Mouse (Mus musculus): ENCODE results near the gene Rbm20. TPM values are rescaled to one million over a fixed set of nuclear protein-coding genes. Genes with fewer than 3 reads are reported as not detected.

Rbm20 gene
- polyA plus RNA-seq, 1 experiment from 2014 or later: 0.51 TPM

DNA sequence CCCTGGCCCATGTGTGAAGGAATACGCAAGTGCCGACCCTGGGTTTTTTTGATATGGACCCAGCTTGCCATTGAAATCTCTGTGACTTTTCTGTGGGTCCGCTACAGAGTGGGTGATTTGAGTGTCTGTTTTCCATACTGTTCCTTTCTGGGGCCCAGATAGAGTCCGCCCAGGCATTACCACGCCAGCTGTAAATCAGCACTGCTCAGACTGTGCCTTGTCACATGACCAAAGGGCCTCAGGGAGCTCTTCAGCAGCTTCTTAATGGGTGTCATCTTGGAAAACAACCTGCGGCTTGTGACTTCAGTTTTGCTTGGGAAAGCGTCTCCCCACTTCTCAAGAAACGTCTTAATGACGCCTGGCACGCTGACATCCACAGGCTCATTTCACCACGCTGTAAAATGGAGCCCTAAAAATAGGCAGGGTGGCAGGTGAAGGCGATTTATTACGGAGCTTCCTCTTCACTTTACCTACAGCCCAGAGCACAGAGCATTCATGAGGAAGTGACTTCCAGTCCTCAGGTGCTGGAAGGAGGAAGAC lies 71.2 kb downstream of the Rbm20 start:
- ATAC-seq (ENCODE audit: low FRiP score): no peak
- no peak overlapping the region for H3K4me3 ChIP-seq
- WGBS: 90% methylated on average over 13 of the region's 13 CpGs

DNA sequence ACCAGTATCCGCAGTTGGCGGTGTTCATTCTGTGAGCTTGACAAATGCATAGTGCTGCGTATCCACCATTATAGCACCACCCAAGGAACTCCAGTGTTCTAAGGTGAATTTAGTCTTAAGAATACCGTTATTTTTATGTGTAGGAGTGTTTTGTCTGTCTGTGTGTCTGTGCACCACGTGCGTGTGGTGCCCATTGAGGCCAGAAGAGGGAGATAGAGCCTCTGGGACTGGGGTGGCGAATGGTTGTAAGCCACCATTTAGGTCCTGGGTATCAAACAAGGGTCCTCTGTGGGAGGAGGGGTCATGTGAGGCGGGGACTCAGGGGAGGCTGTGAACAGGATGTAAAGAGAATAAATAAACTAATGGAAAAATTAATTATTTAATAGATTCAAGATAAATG lies 72.2 kb downstream of the Rbm20 start:
- no peaks in the 10 kb centered on the region for H3K4me1 ChIP-seq (replicated peaks)
- no peak for ATAC-seq (ENCODE audit: low FRiP score)
- H3K27me3 ChIP-seq: no peaks in the 10 kb centered on the region
- H3K9ac ChIP-seq: no peak overlapping the region
- H3K36me3 ChIP-seq: no peaks in the 10 kb centered on the region
- H3K4me2 ChIP-seq: no peak overlapping the region
- H3K27ac ChIP-seq: no peak overlapping the region
- no peak overlapping the region for H3K4me3 ChIP-seq
- 94% methylated on average over 8 of the region's 8 CpGs for WGBS
- no peaks in the 10 kb centered on the region for H3K9me3 ChIP-seq

More for the DNA sequence above, 71.2 kb downstream of the Rbm20 start:
- Histone ChIP-seq H3K9me3 (no peaks in the 10 kb centered on the region), H3K27me3 (no peaks in the 10 kb centered on the region), H3K27ac (no peak overlapping the region), H3K9ac (no peak overlapping the region), H3K4me2 (no peak overlapping the region), H3K4me1 (replicated peaks) (no peaks in the 10 kb centered on the region), H3K36me3 (no peaks in the 10 kb centered on the region)

DNA sequence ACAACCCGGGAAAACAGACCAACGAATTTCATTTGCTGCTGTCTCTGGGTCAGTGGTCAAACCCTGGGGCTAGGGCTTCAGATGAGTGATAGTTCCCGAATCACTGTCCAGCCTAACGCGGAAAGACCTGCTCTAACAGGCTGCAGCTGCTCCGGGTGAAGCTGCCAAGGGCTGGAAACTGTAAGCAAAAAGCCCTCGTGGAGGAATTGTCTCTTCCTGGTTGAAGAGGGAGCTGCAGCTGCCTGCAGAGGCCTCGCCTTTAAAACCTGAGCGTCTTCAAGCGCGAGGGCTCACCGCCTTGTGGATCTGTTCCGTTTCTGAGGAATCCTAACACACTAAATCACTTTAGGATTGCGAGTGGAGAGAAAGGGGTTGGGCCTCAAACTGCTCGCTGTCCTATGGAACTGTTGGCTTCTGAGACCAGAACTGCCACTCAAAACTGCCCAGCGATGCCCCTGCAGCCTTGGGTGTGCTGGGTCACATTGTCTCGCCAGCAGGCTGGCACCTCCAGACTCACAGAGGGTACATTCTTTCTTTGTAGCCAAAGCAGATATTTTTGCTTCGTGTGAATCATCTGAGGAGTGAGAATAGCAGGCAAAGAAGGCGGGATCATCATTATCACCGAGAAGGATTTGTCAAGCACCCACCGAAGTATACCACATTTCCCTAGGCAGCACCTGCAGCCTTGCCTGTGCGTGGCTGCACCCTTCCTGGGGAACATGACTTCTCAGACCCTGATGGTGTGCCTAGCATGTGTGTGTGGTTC lies 74.5 kb downstream of the Rbm20 start:
- no peak overlapping the region for H3K27ac ChIP-seq
- 74% methylated on average over 22 of the region's 22 CpGs for WGBS
- no peaks in the 10 kb centered on the region for H3K27me3 ChIP-seq
- no peak overlapping the region for H3K9ac ChIP-seq
- no peaks in the 10 kb centered on the region for H3K9me3 ChIP-seq
- ATAC-seq (ENCODE audit: low FRiP score): no peak
- H3K4me2 ChIP-seq: no peak overlapping the region
- H3K4me1 ChIP-seq (replicated peaks): no peaks in the 10 kb centered on the region
- no peaks in the 10 kb centered on the region for H3K36me3 ChIP-seq
- no peak overlapping the region for H3K4me3 ChIP-seq

DNA sequence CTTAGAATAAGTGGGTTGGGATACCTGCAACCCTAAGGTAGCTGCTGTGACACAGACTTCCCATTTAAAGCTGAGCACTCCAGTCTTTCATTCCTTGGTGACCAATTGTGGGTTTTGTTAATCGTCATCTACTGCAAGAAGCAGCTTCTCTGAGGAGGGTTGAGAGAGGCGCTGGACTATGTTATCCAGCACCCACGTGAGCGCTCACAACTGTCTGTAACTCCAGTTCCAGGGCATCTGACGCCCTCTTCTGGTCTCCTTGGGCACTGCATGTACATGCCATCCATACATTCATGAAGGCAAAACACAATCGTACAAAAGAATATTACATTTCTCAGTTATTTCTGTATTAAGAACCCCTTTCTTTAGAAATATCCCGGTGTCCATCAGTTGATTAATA lies 75.9 kb downstream of the Rbm20 start:
- Histone ChIP-seq H3K9ac (no peak overlapping the region), H3K9me3 (no peaks in the 10 kb centered on the region), H3K27ac (no peak overlapping the region), H3K36me3 (no peaks in the 10 kb centered on the region), H3K4me2 (no peak overlapping the region), H3K27me3 (no peaks in the 10 kb centered on the region), H3K4me1 (replicated peaks) (no peaks in the 10 kb centered on the region), H3K4me3 (no peak overlapping the region)
- ATAC-seq (ENCODE audit: low FRiP score): no peak
- WGBS: 53% methylated on average over 7 of the region's 7 CpGs

DNA sequence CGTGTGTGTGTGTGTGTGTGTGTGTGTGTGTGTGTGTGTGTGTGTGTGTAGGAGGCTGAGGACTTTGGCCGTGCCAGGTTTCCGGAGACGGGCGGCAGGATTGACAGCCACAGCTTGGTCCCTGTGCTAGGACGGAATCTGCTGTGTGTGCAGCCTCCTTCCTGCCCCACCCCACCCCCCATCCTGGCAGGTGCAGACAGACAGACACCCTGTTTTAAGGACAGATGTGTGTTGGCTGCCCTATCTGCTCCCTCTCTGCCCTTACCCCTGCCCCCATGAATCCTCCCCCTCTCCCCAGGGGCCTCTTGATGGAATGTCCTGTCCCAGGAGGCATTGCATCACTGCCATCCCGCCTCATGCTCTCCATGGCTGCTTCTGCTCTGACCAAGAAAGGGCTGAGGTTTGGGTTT lies 77.3 kb downstream of the Rbm20 start:
- no peaks in the 10 kb centered on the region for H3K9me3 ChIP-seq
- no peak for ATAC-seq (ENCODE audit: low FRiP score)
- no peaks in the 10 kb centered on the region for H3K36me3 ChIP-seq
- no peak overlapping the region for H3K4me2 ChIP-seq
- H3K27me3 ChIP-seq: no peaks in the 10 kb centered on the region
- no peak overlapping the region for H3K27ac ChIP-seq
- no peaks in the 10 kb centered on the region for H3K4me1 ChIP-seq (replicated peaks)
- H3K4me3 ChIP-seq: no peak overlapping the region
- no peak overlapping the region for H3K9ac ChIP-seq
- 80% methylated on average over 7 of the region's 7 CpGs for WGBS

DNA sequence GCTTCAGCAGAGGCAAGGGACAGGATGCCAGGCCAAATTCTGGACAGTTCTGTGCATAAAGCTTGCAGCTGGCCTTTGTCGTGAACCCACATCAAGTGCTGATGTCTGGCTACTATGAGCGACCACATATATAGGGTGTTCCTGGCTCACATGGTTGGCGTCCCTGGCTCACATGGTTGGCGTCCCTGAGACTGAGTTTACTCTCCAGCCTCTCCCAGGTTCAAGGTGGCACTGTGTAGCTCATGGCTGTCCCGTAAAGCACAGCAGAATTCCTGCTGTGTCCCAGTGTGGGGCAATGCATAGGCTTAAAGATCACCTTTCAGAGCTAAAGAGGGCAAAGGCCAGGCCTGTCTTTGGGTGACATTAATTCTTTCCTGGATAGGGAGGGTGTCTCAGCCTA lies 78.2 kb downstream of the Rbm20 start:
- Histone ChIP-seq H3K9ac (no peak overlapping the region), H3K4me3 (no peak overlapping the region), H3K4me1 (replicated peaks) (no peaks in the 10 kb centered on the region), H3K4me2 (no peak overlapping the region), H3K27ac (no peak overlapping the region), H3K36me3 (no peaks in the 10 kb centered on the region), H3K27me3 (no peaks in the 10 kb centered on the region), H3K9me3 (no peaks in the 10 kb centered on the region)
- no peak for ATAC-seq (ENCODE audit: low FRiP score)
- WGBS: 84% methylated on average over 5 of the region's 5 CpGs

DNA sequence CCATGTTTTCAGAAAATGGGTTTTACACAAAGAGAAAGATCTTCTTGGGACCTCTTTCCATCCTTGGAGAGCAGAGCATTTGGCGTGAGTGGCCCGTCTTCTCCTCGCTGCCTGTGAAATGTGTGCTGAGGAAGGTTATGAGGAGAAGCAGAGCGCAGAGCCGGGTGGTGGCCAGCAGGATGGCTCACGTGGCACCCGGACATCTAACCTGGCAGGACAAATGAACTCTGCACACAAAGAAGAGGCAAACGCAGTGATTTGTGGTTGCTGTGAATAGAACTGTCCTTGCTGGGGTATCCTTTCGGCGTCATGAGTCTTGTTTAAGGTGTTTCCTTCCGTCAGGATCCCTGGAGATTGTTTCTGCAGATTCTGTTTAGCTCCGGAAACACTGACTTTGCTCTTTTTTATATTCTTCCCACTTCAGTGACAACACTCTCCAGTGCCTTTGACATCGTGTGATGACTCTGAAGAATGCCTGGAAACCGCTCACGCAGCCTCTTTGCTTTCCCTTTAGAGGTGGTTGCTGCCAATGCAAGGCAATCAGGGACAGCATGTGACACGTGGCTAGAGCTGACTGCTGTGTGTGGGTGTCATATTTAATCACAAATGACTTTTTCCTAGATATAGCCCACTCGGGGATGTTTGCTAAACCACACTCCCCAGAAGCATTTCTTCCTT lies 80.5 kb downstream of the Rbm20 start:
- Histone ChIP-seq H3K9me3 (no peaks in the 10 kb centered on the region), H3K4me3 (no peak overlapping the region)
- WGBS: 90% methylated on average over 17 of the region's 17 CpGs

DNA sequence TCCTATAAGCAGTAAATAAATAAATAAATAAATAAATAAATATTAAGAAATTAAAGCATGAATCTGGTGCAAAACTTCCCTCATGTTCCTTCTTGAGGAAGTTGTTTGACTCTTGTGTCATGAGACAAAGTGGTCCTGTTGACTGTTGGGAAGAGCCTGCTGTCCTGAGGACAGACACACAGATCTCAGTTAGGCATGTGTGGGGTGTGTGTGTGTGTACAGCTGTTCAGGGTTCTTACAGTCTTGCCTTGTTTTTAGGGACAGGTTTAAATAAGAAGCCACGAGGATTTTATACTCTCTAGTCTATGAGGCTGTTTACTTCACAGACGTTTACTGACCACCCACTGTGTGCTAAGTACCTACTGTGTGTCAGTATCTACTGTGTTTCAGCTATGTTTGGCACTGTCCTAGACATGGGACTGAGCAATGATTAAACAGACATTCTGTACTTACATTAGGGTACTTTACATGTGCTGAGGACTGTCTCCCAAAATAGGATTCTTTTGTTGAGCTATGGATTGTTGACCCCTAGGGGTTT lies 81.8 kb downstream of the Rbm20 start:
- H3K4me2 ChIP-seq: no peak overlapping the region
- ATAC-seq (ENCODE audit: low FRiP score): no peak
- H3K4me1 ChIP-seq (replicated peaks): no peaks in the 10 kb centered on the region
- H3K4me3 ChIP-seq: no peak overlapping the region
- no peaks in the 10 kb centered on the region for H3K36me3 ChIP-seq
- H3K27ac ChIP-seq: no peak overlapping the region
- H3K9me3 ChIP-seq: no peaks in the 10 kb centered on the region
- no peak overlapping the region for H3K9ac ChIP-seq
- WGBS: 67% methylated on average over 2 of the region's 2 CpGs
- no peaks in the 10 kb centered on the region for H3K27me3 ChIP-seq

More for the DNA sequence above, 80.5 kb downstream of the Rbm20 start:
- no peak overlapping the region for H3K9ac ChIP-seq
- no peak overlapping the region for H3K27ac ChIP-seq
- no peak overlapping the region for H3K4me2 ChIP-seq
- H3K36me3 ChIP-seq: no peaks in the 10 kb centered on the region
- no peak for ATAC-seq (ENCODE audit: low FRiP score)
- H3K27me3 ChIP-seq: no peaks in the 10 kb centered on the region
- no peaks in the 10 kb centered on the region for H3K4me1 ChIP-seq (replicated peaks)

DNA sequence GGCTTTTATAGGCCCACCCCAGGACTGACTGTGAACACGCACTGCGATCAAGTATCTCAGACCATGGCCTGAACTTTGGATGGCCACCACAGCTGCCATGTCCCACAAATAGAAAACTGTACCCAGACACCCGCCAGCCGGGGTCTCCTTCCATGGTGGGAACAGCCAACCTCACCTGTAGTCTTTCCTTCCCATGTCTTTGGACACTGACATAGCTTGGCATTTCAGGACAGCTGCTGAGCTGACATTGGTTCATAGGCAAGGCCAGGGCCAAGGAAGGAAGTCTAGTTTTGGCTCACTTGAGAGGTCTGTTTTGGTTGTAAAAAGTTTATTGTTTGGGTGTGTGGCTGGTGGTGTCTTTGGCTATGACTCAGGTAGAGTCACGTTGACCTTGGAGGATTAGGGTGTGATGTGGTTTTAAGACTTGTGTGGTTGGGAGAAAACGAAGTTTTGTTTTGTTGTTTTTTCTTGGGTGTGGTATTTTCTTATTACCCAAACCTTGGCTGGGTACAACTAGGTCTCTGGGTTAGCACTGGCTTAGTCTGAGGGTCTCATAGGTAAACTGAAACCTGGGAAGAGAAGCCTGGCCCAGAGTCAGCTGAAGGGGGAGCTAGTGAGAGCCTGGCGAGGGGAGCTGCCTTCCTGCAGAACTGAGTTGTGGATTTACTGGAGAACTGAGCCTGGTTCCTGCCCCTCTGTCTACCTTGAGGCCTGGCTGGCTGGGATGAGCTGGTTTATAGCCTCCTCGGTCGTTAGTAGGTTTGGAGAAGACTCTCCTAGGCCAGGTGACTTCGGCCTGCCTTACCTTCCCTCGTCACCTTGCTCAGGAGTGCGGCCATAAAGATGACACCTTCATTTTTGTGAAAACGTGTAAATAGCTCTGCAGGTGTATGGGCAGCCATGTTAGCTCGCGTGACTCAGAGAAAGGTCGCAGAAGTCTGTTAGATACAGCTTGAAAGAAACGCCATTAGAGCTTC lies 83.3 kb downstream of the Rbm20 start:
- no peaks in the 10 kb centered on the region for H3K4me1 ChIP-seq (replicated peaks)
- H3K27ac ChIP-seq: no peak overlapping the region
- H3K9ac ChIP-seq: no peak overlapping the region
- no peak for ATAC-seq (ENCODE audit: low FRiP score)
- H3K9me3 ChIP-seq: no peaks in the 10 kb centered on the region
- WGBS: 85% methylated on average over 17 of the region's 17 CpGs
- no peaks in the 10 kb centered on the region for H3K36me3 ChIP-seq
- no peak overlapping the region for H3K4me3 ChIP-seq
- no peaks in the 10 kb centered on the region for H3K27me3 ChIP-seq
- H3K4me2 ChIP-seq: no peak overlapping the region

DNA sequence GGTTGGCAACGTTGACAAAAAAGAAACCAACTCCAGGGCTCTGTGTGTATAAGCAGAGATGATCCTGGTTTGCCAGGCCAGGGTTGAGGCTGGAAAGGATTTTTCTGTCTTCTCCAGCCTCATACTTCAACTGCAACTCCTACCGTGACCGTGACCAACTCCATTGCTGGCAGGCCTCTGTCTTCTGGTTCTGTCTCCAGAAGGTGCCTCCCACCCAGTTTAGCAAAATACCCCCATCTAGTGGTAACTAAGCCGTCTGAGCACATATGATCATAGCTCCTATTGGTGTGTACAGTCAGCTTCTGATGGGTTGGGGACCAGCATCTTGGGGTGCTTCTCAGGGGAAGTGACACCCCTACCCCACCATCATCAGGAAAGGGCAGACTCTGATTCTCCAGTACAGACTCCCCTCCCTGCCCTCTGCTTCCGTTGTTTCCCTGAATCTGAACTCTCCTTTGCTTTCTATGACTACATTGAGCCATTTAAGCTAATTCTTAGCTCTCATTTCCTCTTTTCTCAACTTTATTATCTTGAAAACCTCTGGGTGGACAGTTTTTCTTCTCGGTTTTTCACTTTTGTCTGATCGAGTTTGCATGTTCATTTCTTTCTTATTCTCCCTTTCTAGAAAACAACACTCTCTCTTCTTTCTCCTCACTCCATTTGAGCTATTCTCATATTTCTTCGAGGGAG lies 85.8 kb downstream of the Rbm20 start:
- H3K4me1 ChIP-seq (replicated peaks): no peaks in the 10 kb centered on the region
- no peak overlapping the region for H3K9ac ChIP-seq
- no peaks in the 10 kb centered on the region for H3K36me3 ChIP-seq
- H3K9me3 ChIP-seq: no peaks in the 10 kb centered on the region
- WGBS: 70% methylated on average over 8 of the region's 8 CpGs
- no peak overlapping the region for H3K4me2 ChIP-seq
- no peaks in the 10 kb centered on the region for H3K27me3 ChIP-seq
- ATAC-seq (ENCODE audit: low FRiP score): no peak
- no peak overlapping the region for H3K4me3 ChIP-seq
- no peak overlapping the region for H3K27ac ChIP-seq

DNA sequence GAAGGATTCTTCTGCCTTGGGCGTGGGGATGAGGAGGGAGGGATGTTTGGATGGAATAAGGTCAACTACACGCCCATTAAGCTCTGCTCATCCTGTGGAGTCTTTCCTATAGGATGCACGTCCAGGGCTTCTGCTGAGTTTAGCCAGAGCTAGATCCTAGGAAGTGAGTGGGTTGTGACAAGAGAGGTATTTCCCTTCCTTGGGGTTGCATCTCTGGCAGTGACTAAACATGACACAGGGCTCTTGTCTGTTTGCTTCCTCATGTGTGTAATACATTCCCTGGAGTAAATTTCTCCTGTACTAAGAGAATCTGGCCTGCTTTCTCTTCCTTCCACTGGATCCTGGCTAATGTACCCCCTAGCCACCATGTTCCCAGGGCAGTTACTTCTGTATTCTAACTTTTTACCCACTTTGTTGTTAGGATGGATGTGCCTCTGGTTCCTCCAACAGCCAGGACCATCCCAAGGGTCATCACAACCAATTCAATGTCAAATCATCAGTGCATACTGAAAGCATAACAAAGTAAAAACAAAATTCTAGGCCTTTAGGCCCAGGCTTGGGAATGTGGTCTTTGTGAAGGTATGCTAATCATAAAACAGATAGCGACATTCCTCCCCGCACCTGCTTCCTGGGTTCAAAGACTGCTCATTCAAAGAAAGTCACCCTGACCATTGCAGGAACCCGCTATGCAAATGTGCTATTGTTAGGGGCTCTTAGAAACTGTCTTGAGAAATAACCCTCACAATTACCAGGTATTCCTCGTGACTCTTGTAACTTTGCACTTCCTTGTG lies 87.8 kb downstream of the Rbm20 start:
- WGBS: 82% methylated on average over 7 of the region's 7 CpGs
- Histone ChIP-seq H3K9me3 (no peaks in the 10 kb centered on the region), H3K36me3 (no peaks in the 10 kb centered on the region), H3K9ac (no peak overlapping the region), H3K27ac (no peak overlapping the region), H3K4me3 (no peak overlapping the region), H3K4me1 (replicated peaks) (no peaks in the 10 kb centered on the region), H3K4me2 (no peak overlapping the region), H3K27me3 (no peaks in the 10 kb centered on the region)
- no peak for ATAC-seq (ENCODE audit: low FRiP score)

Data from hindbrain, embryonic 13.5 days (tissue).